Mouse (Mus musculus): ENCODE measurements around the gene Katnal1.

DNA sequence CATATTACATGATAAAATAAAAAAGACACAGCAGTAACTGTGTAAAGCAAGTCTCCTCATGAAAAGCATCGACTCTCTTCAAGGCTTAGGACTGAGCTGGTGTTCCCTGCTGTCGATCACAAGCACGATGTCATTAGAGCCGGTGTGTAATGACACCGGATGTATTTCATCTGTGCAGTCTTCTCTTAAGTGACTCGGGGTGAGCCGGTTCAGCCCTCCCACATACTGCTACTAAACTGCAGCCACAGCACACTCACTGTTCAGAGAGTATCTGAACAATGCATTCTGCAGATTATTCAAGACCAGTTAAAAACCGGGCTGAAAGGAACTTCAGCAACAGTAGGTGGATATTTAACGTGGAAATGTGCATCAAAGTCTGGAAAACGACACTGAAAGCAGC is 5.7 kb downstream of the Katnal1 start:
- no peak for TF ChIP-seq CTCF (IDR thresholded peaks at IDR 0.05; ENCODE audit: control insufficient read depth, insufficient read depth, insufficient read length)
- no peak for TF ChIP-seq MAX (IDR thresholded peaks at IDR 0.05)
- no peak for TF ChIP-seq CEBPB (IDR thresholded peaks at IDR 0.05; ENCODE audit: low read depth)
- no peak for TF ChIP-seq MYOG (IDR thresholded peaks at IDR 0.05; ENCODE audit: control insufficient read depth, extremely low read depth, insufficient read length)
